Mouse (Mus musculus) midbrain, embryonic 16.5 days (tissue): ENCODE measurements around the gene Nipsnap3a. TPM values are rescaled to one million over a fixed set of nuclear protein-coding genes. Genes with fewer than 3 reads are reported as not detected.

Source experiments
- ATAC-seq: fragments of 200-750 bp; cut with Nextera tagmentation; 2 replicates; pipeline ENCODE4 v1.8.0; 2017; ENCODE audit warnings: moderate TSS enrichment
- H3K27ac ChIP-seq: fragments of 300-500 bp; sonication (generic); 2 replicates; pipeline ENCODE4 v1.5.1; 2014; ENCODE audit warnings: mild to moderate bottlenecking, low read length, mixed read lengths
- H3K27me3 ChIP-seq: fragments of 300-500 bp; sonication (generic); 2 replicates; pipeline ENCODE4 v1.6.1; 2014; ENCODE audit warnings: low read depth, low read length, mixed read lengths; ENCODE audit not compliant: control insufficient read depth, insufficient read depth
- H3K36me3 ChIP-seq: fragments of 300-500 bp; sonication (generic); 2 replicates; pipeline ENCODE4 v1.6.1; 2014; ENCODE audit warnings: mild to moderate bottlenecking, low read length, moderate library complexity, mixed read lengths; ENCODE audit not compliant: control insufficient read depth, insufficient read depth
- H3K4me1 ChIP-seq: fragments of 300-500 bp; sonication (generic); 2 replicates; pipeline ENCODE4 v1.6.1; 2014; ENCODE audit warnings: mild to moderate bottlenecking, low read length, mixed read lengths; ENCODE audit not compliant: control insufficient read depth, insufficient read depth
- H3K4me2 ChIP-seq: fragments of 300-500 bp; sonication (generic); 2 replicates; pipeline ENCODE4 v1.6.1; 2014; ENCODE audit warnings: mild to moderate bottlenecking, low read length, mixed read lengths
- H3K4me3 ChIP-seq: fragments of 300-500 bp; sonication (generic); 2 replicates; pipeline ENCODE4 v1.5.1; 2014; ENCODE audit warnings: low read depth, mild to moderate bottlenecking, low read length, moderate library complexity, mixed read lengths
- H3K9ac ChIP-seq: fragments of 300-500 bp; sonication (generic); 2 replicates; pipeline ENCODE4 v1.6.1; 2014; ENCODE audit warnings: low read depth, low read length, mixed read lengths
- H3K9me3 ChIP-seq: fragments of 300-500 bp; sonication (generic); replicated peaks from 2 replicates; pipeline ENCODE4 v1.6.1; 2014; ENCODE audit warnings: mild to moderate bottlenecking, low read length, mixed read lengths; ENCODE audit not compliant: control insufficient read depth, poor library complexity, severe bottlenecking
- WGBS: fragments of 180-500 bp; shearing (Covaris S2); extraction: QIAGEN DNeasy Blood & Tissue Kit; methylation state at CpG from one replicate; pipeline ENCODE4 v1.1.7; 2014; 5-methylcytosine and 5-hydroxymethylcytosine counted together
- polyA plus RNA-seq: library from polyadenylated mRNA; unstranded; fragments of >200 nt; fragmentation: Nextera tagmentation; extraction: Ambion mirVana; gene quantifications from 2 replicates; pipeline ENCODE4 v1.2.1, GENCODE M21; 2015

The Nipsnap3a gene
- polyA plus RNA-seq: not detected in 2 replicates

DNA sequence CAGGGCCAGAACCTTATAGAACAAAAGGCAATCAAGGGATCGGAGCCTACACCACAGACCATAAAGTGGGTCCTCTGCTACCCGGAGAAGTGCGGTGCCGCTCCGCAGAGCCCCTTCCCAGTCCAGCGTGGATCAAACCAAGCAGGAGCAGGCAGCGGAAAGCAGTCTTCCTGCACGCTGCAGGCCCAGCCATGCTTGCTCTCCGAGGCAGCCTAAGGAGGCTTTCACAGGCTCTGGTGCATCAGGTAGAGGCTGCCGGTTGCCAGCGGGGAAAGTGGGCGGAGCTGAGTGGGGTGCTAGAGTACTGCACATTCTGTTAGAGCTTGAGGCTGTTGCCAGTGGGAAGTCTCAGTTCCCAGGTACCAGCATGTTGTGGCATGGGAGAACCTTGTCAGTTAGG, at the start of gene Nipsnap3a:
TSS of gene Nipsnap3a (plus strand) at position 25 of the 400 bp plus-strand sequence.
- Histone ChIP-seq H3K4me1 (no peaks in the 10 kb centered on the region), H3K9me3 (no peaks in the 10 kb centered on the region), H3K4me3 (no peak within 1 kb of the TSS), H3K36me3 (no peaks in the 10 kb centered on the region), H3K27ac (no peak within 1 kb of the TSS), H3K27me3 (no peaks in the 10 kb centered on the region), H3K4me2 (peak within 1 kb of the TSS; percentile 37), H3K9ac (peak within 1 kb of the TSS; percentile 18; the same call in 1 of the 2 replicates)
- ATAC-seq: peak; percentile 51; the same call in 1 of the 2 replicates
- WGBS: 33% methylated on average over 12 of the region's 12 CpGs

DNA sequence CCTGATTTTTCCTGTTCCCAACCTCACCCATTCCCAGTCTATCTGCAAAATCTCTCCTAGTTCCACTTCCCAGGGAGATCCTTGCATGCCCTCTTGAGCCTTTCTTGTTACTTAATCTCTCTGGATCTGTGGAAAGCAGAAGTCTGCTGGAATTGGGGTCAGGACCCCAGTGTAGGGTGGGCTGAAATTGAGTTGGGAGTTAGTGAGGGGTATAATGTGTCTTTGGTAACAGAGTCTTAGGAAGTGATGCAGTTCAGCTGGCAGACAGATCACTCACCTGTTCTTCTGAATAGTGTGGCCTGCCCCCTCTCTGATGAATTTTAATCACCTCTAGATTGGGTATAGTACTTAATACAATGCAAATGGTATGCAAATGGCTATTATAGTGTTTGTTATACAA, 42.4 kb upstream of the Nipsnap3a start:
- Histone ChIP-seq H3K4me1 (no peaks in the 10 kb centered on the region), H3K36me3 (no peaks in the 10 kb centered on the region), H3K4me2 (no peak overlapping the region), H3K9me3 (no peaks in the 10 kb centered on the region), H3K9ac (no peak overlapping the region), H3K4me3 (no peak overlapping the region), H3K27ac (no peak overlapping the region), H3K27me3 (no peaks in the 10 kb centered on the region)
- no peak for ATAC-seq

DNA sequence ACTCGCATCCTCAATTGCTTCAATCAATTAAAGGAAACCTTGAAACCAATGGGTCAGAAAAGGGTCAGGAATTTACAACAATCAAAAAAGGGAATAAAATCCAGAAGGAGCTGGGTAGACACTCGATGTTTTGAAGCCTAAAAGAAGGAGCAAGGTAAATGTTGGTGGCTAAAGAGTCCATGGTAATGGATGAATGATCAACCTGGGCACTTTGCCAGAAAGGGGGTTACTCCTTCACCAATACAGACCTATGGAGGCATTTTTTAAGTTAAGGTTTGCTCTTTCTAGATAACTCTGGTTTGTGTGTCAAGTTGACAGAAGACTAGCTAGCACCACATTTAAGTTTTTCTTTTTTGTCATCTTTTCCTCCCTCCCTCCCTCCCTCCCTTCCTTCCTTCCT, 40.1 kb upstream of the Nipsnap3a start:
- Histone ChIP-seq H3K9me3 (no peaks in the 10 kb centered on the region), H3K27me3 (no peaks in the 10 kb centered on the region), H3K9ac (no peak overlapping the region), H3K4me3 (no peak overlapping the region), H3K4me1 (no peaks in the 10 kb centered on the region), H3K36me3 (no peaks in the 10 kb centered on the region), H3K4me2 (no peak overlapping the region), H3K27ac (no peak overlapping the region)
- ATAC-seq: no peak
- WGBS: 71% methylated on average over 2 of the region's 2 CpGs

- no peaks in the 10 kb centered on the region for H3K27me3 ChIP-seq
- H3K4me3 ChIP-seq: no peak overlapping the region
- ATAC-seq: no peak
- H3K4me2 ChIP-seq: no peak overlapping the region
- H3K27ac ChIP-seq: no peak overlapping the region
- H3K4me1 ChIP-seq: no peaks in the 10 kb centered on the region
- H3K9ac ChIP-seq: no peak overlapping the region
- no peaks in the 10 kb centered on the region for H3K9me3 ChIP-seq
- WGBS: 37% methylated on average over 4 of the region's 4 CpGs
- no peaks in the 10 kb centered on the region for H3K36me3 ChIP-seq
Observed at GRCm38 (mm10) chr4:52958693-52959092, 30.4 kb upstream of the Nipsnap3a start.

DNA sequence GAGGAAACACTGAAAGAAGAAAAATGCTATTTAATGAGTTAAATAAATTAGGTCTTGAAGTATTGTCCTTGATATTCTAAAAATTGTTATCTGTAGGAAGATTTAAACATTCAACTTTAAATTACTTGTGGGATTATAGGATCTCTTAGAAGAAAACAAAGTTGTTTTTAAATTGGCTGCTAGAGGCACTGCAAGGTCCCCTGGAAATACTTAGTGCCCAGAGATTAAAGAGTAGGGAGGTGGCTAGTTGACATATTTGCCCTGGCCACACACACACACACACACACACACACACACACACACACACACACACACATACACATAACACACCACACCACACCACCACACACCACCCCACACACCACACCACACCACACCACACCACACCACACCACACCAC, 24.8 kb upstream of the Nipsnap3a start, which contains the start of gene Olfr270:
TSS of gene Olfr270 (plus strand) at position 301 of the 400 bp plus-strand sequence.
- no peak for ATAC-seq
- no peaks in the 10 kb centered on the region for H3K27me3 ChIP-seq
- no peak within 1 kb of the TSS for H3K27ac ChIP-seq
- H3K9me3 ChIP-seq: no peaks in the 10 kb centered on the region
- H3K4me2 ChIP-seq: no peak within 1 kb of the TSS
- H3K36me3 ChIP-seq: no peaks in the 10 kb centered on the region
- no peak within 1 kb of the TSS for H3K9ac ChIP-seq
- H3K4me1 ChIP-seq: no peaks in the 10 kb centered on the region
- H3K4me3 ChIP-seq: no peak within 1 kb of the TSS

DNA sequence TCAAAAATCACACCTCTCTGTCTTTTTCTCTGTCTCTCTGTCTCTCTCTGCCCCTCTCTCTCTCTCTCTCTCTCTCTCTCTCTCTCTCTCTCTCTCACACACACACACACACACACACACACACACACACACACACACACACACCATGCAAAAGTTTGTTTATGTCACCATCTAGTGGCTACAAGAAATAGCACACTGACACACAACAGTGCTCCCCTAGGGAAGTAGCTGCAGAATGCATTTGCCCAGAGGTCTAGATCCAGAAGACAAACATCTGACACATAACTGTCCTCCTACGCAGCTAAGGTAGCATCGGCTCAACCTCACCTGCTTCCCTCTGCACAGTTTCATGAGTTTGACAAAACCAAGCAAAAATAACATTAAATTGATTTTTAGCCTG, 3.9 kb upstream of the Nipsnap3a start:
- peak; percentile 60; the same call in 1 of the 2 replicates for ATAC-seq
- WGBS: 70% methylated on average over 2 of the region's 2 CpGs
- Histone ChIP-seq H3K27ac (no peak overlapping the region), H3K4me1 (no peaks in the 10 kb centered on the region), H3K4me3 (no peak overlapping the region), H3K36me3 (no peaks in the 10 kb centered on the region), H3K9ac (no peak overlapping the region), H3K4me2 (no peak overlapping the region), H3K27me3 (no peaks in the 10 kb centered on the region), H3K9me3 (no peaks in the 10 kb centered on the region)

DNA sequence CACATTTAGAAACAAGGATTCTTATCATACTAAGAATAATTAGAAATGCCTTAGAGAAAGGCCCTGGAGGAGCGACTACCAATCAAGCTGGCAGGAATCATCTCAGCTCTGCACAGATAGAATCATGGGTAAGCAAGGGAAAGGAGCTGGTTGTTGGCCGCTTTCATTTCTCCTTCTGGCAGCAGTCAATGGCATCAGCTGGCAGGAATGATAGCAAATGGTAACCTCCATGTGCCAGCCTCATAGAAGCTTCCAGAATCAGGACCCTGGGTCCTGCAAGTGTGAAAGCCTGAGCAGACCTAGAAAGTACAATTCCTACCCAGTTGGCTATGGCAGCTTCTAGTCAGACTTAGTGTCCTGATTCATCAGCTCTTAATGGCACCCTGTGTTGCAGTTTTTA, 2.8 kb upstream of the Nipsnap3a start:
- WGBS: 85% methylated on average over 2 of the region's 2 CpGs
- H3K9me3 ChIP-seq: no peaks in the 10 kb centered on the region

GRCm38 (mm10) chr4:52999449-52999848, 10.4 kb downstream of the Nipsnap3a start:
- 92% methylated on average over 6 of the region's 6 CpGs for WGBS
- Histone ChIP-seq H3K4me1 (no peaks in the 10 kb centered on the region), H3K27me3 (no peaks in the 10 kb centered on the region), H3K36me3 (no peaks in the 10 kb centered on the region), H3K9me3 (no peaks in the 10 kb centered on the region), H3K9ac (no peak overlapping the region), H3K4me2 (no peak overlapping the region), H3K27ac (no peak overlapping the region), H3K4me3 (no peak overlapping the region)
- ATAC-seq: no peak

More for the DNA sequence above, 2.8 kb upstream of the Nipsnap3a start:
- Histone ChIP-seq H3K27me3 (no peaks in the 10 kb centered on the region), H3K9ac (no peak overlapping the region), H3K4me2 (no peak overlapping the region), H3K27ac (no peak overlapping the region), H3K4me3 (no peak overlapping the region), H3K4me1 (no peaks in the 10 kb centered on the region), H3K36me3 (no peaks in the 10 kb centered on the region)
- ATAC-seq: no peak

DNA sequence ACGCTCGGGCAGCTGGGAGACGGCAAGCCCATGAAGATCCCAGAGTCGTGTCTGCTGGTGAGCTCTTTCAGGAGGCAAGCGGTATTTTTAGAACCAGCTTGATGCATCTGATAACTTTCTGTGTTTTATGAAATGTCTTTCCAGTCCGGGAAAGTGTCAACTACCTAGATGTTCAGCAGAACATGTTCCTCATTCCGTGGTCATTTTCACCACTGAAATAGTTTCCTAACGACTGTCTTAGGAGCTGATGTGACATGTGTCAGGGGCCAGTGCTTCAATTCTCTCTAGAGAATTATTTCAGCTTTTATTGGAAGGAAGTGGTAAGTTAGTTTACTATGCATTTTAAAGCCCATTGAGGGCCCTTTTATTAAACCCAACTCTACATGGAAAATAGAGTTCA, 11.1 kb downstream of the Nipsnap3a start:
- ATAC-seq: no peak
- no peaks in the 10 kb centered on the region for H3K36me3 ChIP-seq
- no peak overlapping the region for H3K27ac ChIP-seq
- H3K9me3 ChIP-seq: no peaks in the 10 kb centered on the region
- H3K4me3 ChIP-seq: no peak overlapping the region
- H3K9ac ChIP-seq: no peak overlapping the region
- H3K4me2 ChIP-seq: no peak overlapping the region
- no peaks in the 10 kb centered on the region for H3K4me1 ChIP-seq
- no peaks in the 10 kb centered on the region for H3K27me3 ChIP-seq
- WGBS: 88% methylated on average over 8 of the region's 8 CpGs
